10 mouse cellular contexts compared by ENCODE assay signal in genomic region chr3:55684892-55685291, GRCm38 (mm10).
A peak's percentile ranks its signal among the peaks of the same experiment; 100 is the strongest.
DNase-seq lines count a peak whose midpoint lies in the region; ATAC-seq lines count a peak whose summit lies in the region.
"Had no signal": no experiment of that assay in that cellular context is flagged by ENCODE, and none has a peak within 500 bp of the region (broad histone marks: within the 10 kb centered on the region; RNA-seq: fewer than 3 reads in every experiment).

No protein-coding gene starts in this region.

- H3K4me1 ChIP-seq in hindbrain, embryonic 10.5 days (replicated peaks) = peaks cover 14% of the 10 kb centered on the region
- H3K4me1 ChIP-seq in midbrain, embryonic 16.5 days (ENCODE audit: control insufficient read depth, insufficient read depth, low read length) = peaks cover 23% of the 10 kb centered on the region
- H3K4me1 ChIP-seq: liver, embryonic 15.5 days had no signal

- H3K36me3 ChIP-seq in hindbrain, embryonic 10.5 days = peaks cover 3% of the 10 kb centered on the region; the same call in 1 of the 2 replicates
- 0 out of 2 replicates have a peak, but pooled peaks cover 3% of the 10 kb centered on the region for H3K36me3 ChIP-seq in midbrain, embryonic 16.5 days (ENCODE audit: control insufficient read depth, insufficient read depth, low read length)
- H3K36me3 ChIP-seq: liver, embryonic 15.5 days had no signal

- H3K27me3 ChIP-seq in hindbrain, embryonic 10.5 days (ENCODE audit: insufficient read depth, poor library complexity, severe bottlenecking) = no peaks in the 10 kb centered on the region
- no peaks in the 10 kb centered on the region for H3K27me3 ChIP-seq in midbrain, embryonic 16.5 days (ENCODE audit: control insufficient read depth, insufficient read depth, low read depth, low read length)
- H3K27me3 ChIP-seq: liver, embryonic 15.5 days had no signal

- 0 out of 2 replicates have a peak, but pooled peaks have one; percentile 44 for ATAC-seq in midbrain, embryonic 16.5 days
- ATAC-seq in erythroblast, adult 5-6 weeks (replicated peaks; ENCODE audit: low FRiP score, poor library complexity, severe bottlenecking) = no peak
- ATAC-seq: intestine, postnatal 0 days had no signal

- no peak overlapping the region for H3K4me2 ChIP-seq in midbrain, embryonic 16.5 days (ENCODE audit: low read length)
- H3K4me2 ChIP-seq: liver, embryonic 15.5 days had no signal

- WGBS in hindbrain, embryonic 10.5 days = 50% methylated on average over 4 of the region's 4 CpGs
- WGBS in midbrain, embryonic 16.5 days = 6% methylated on average over 4 of the region's 4 CpGs

- DNase-seq in embryo, embryonic 10.5 days (ENCODE audit: low spot score) = peak; percentile 8
- DNase-seq in embryo, embryonic 10 days (ENCODE audit: low spot score) = no peak
- peak; percentile 12 for DNase-seq in cerebellum, adult 8-10 months
- DNase-seq in hindbrain, embryonic 10.5 days (ENCODE audit: low spot score) = peak; percentile 10
- no peak for DNase-seq in heart, postnatal 14 days
- DNase-seq in ovary, adult 18-20 months (ENCODE audit: low spot score) = no peak

- H3K27ac ChIP-seq in hindbrain, embryonic 10.5 days = peak overlapping the region; percentile 67; the same call in 1 of the 2 replicates
- peak overlapping the region; percentile 67 for H3K27ac ChIP-seq in midbrain, embryonic 16.5 days (ENCODE audit: low read length)
- H3K27ac ChIP-seq: liver, embryonic 15.5 days had no signal

- peak overlapping the region; percentile 32; the same call in 1 of the 2 replicates for H3K9ac ChIP-seq in midbrain, embryonic 16.5 days (ENCODE audit: low read depth, low read length)
- H3K9ac ChIP-seq: liver, embryonic 15.5 days had no signal

- intact Hi-C loops in heart, postnatal 14 days (cut with DNase I) = no loop called here

- H3K9me3 ChIP-seq in hindbrain, embryonic 10.5 days = no peaks in the 10 kb centered on the region
- no peaks in the 10 kb centered on the region for H3K9me3 ChIP-seq in midbrain, embryonic 16.5 days (replicated peaks; ENCODE audit: control insufficient read depth, low read length, poor library complexity, severe bottlenecking)
- H3K9me3 ChIP-seq: liver, embryonic 15.5 days had no signal

- H3K4me3 ChIP-seq in hindbrain, embryonic 10.5 days = no peak overlapping the region
- no peak overlapping the region for H3K4me3 ChIP-seq in midbrain, embryonic 16.5 days (ENCODE audit: low read depth, low read length)
- H3K4me3 ChIP-seq: liver, embryonic 15.5 days had no signal

Comparison
In these comparisons a context has a peak if more than half of its experiments do, and no peak if none do; other contexts are left out.
1. DNase-seq: peak in embryo, embryonic 10.5 days (single experiment), cerebellum, adult 8-10 months (single experiment) and hindbrain, embryonic 10.5 days (single experiment); none in embryo, embryonic 10 days (single experiment), heart, postnatal 14 days (0 of 2) and ovary, adult 18-20 months (single experiment).